Mouse (Mus musculus): ENCODE results near the gene Rfk. TPM values are rescaled to one million over a fixed set of nuclear protein-coding genes. Genes with fewer than 3 reads are reported as not detected.

Gene Rfk
- total and polyA plus RNA-seq, 3 experiments: 14.7 to 51.8 (median 34.2) TPM

DNA sequence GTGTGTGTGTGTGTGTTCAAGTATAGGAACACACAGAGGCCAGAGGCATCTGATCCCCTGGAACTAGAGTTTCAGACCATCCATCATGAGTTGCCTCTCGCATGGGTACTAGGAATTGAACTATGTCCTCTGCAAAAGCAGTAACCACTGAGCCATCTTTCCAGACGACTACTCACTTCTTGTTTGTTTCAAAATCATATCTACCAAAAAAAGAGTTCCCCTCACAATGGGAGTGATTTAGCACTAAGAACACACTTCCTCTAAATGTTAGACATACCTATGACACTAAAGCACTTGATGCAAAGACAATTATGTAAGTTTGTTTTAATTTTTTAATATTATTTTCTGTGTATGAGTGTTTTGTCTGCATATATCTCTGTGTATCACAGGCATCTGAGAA is 46.0 kb upstream of the Rfk start:
- Histone ChIP-seq H3K9ac (ENCODE audit: insufficient read depth, low read depth) (no peak overlapping the region), H3K36me3 (replicated peaks in 1 of 2; ENCODE audit: control insufficient read depth in 1 of 2, insufficient read depth in 1 of 2, low read length in 1 of 2) (peaks cover 0 to 20% of the 10 kb centered on the region in 2 experiments), H3K4me1 (ENCODE audit: control insufficient read depth in 1 of 2, insufficient read depth in 2 of 2) (peaks cover 0 to 6% of the 10 kb centered on the region in 2 experiments; a peak in 2 of 4 replicates), H3K27me3 (replicated peaks) (no peaks in the 10 kb centered on the region), H3K79me2 (replicated peaks; ENCODE audit: control insufficient read depth, extremely low read depth, insufficient read depth, poor library complexity, severe bottlenecking) (no peaks in the 10 kb centered on the region), H3K9me3 (replicated peaks; ENCODE audit: low read length) (no peaks in the 10 kb centered on the region), H3K4me3 (replicated peaks in 1 of 3; ENCODE audit: low read depth in 2 of 3, low read length in 2 of 3, poor library complexity in 1 of 3) (no peak overlapping the region), H3K4me2 (ENCODE audit: insufficient read depth, low read depth, poor library complexity, severe bottlenecking) (no peak overlapping the region), H3K27ac (ENCODE audit: insufficient read depth, low read depth) (no peak overlapping the region)
- dilution Hi-C loops (cut with MboI; ENCODE audit: extremely low pct_ligation_motif_present, extremely low pct_unique_long_range_greater_than_20kb, low sequenced_read_pairs) (no loop called here), in situ Hi-C loops (cut with MboI; ENCODE audit: low pct_ligation_motif_present, low pct_unique_long_range_greater_than_20kb, low sequenced_read_pairs) (no loop called here)
- DNase-seq (ENCODE audit: extremely low read depth): no peak
- TF ChIP-seq MYC (IDR thresholded peaks at IDR 0.05; ENCODE audit: low read depth, low read length) (no peak), PAX5 (IDR thresholded peaks at IDR 0.05; ENCODE audit: low read length) (no peak), EP300 (IDR thresholded peaks at IDR 0.05; ENCODE audit: low read length) (no peak), ZMIZ1 (IDR thresholded peaks at IDR 0.05; ENCODE audit: low read depth, low read length) (no peak), RAD21 (IDR thresholded peaks at IDR 0.05; ENCODE audit: low read depth, low read length) (no peak), MEF2A (IDR thresholded peaks at IDR 0.05; ENCODE audit: borderline replicate concordance, low read depth, low read length) (no peak), SMC3 (IDR thresholded peaks at IDR 0.05; ENCODE audit: low read depth, low read length) (no peak), ZC3H11A (IDR thresholded peaks at IDR 0.05; ENCODE audit: low read depth, low read length) (no peak), UBTF (IDR thresholded peaks at IDR 0.05; ENCODE audit: low read depth, low read length) (no peak), NELFE (IDR thresholded peaks at IDR 0.05; ENCODE audit: low read depth, low read length) (no peak), ELF1 (IDR thresholded peaks at IDR 0.05; ENCODE audit: low read depth, low read length) (no peak), HCFC1 (IDR thresholded peaks at IDR 0.05; ENCODE audit: low read depth, low read length) (no peak), USF1 (IDR thresholded peaks at IDR 0.05; ENCODE audit: low read depth, low read length) (no peak), JUND (conservative IDR thresholded peaks at IDR 0.05; ENCODE audit: low read depth, low read length) (no peak), TCF12 (IDR thresholded peaks at IDR 0.05; ENCODE audit: low read depth, low read length) (no peak), POLR2AphosphoS2 (IDR thresholded peaks at IDR 0.05; ENCODE audit: low read depth, low read length) (no peak)

DNA sequence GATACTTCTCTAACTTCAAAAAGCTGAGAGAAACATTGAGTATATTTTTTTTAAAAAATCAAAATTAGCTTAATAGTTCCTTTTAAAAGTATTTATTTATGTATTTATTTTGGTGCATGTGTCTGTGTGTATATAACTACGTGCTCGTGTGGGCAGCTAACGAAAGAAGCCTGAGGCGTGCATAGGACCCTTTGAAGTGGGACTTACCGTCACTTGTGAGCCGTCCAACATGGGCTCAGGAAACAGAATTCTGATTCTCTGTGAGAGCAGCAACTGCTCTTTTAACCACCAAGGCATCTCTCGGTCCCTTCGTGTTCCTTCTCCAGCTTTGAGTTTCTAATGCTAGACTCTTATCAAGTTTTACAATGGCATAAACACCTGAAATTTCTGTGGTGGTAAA is 40.1 kb upstream of the Rfk start:
- H3K9ac ChIP-seq (ENCODE audit: insufficient read depth, low read depth): no peak overlapping the region
- no peak overlapping the region for H3K4me2 ChIP-seq (ENCODE audit: insufficient read depth, low read depth, poor library complexity, severe bottlenecking)

More for the DNA sequence above, 40.1 kb upstream of the Rfk start:
- H3K4me3 ChIP-seq (replicated peaks in 1 of 3; ENCODE audit: low read depth in 2 of 3, low read length in 2 of 3, poor library complexity in 1 of 3): no peak overlapping the region
- no peaks in the 10 kb centered on the region for H3K9me3 ChIP-seq (replicated peaks; ENCODE audit: low read length)
- H3K36me3 ChIP-seq (replicated peaks in 1 of 2; ENCODE audit: control insufficient read depth in 1 of 2, insufficient read depth in 1 of 2, low read length in 1 of 2): peaks cover 0 to 19% of the 10 kb centered on the region in 2 experiments
- no peaks in the 10 kb centered on the region for H3K79me2 ChIP-seq (replicated peaks; ENCODE audit: control insufficient read depth, extremely low read depth, insufficient read depth, poor library complexity, severe bottlenecking)
- no peak for TF ChIP-seq ZKSCAN1 (IDR thresholded peaks at IDR 0.05; ENCODE audit: borderline replicate concordance, low read depth, low read length)
- TF ChIP-seq CTCF (conservative IDR thresholded peaks at IDR 0.05 in 1 of 2, IDR thresholded peaks at IDR 0.05 in 1 of 2; ENCODE audit: low read depth in 2 of 2, low read length in 2 of 2): no peak
- TF ChIP-seq USF2 (conservative IDR thresholded peaks at IDR 0.05; ENCODE audit: low read depth, low read length): no peak
- no peak for TF ChIP-seq ZNF384 (IDR thresholded peaks at IDR 0.05; ENCODE audit: low read depth, low read length)
- TF ChIP-seq MXI1 (IDR thresholded peaks at IDR 0.05; ENCODE audit: low read depth, low read length): no peak
- no peak for TF ChIP-seq MEF2A (IDR thresholded peaks at IDR 0.05; ENCODE audit: borderline replicate concordance, low read depth, low read length)
- TF ChIP-seq IRF4 (IDR thresholded peaks at IDR 0.05; ENCODE audit: low read depth, low read length): no peak
- no peak for TF ChIP-seq RCOR1 (conservative IDR thresholded peaks at IDR 0.05; ENCODE audit: low read depth, low read length)
- TF ChIP-seq MYC (IDR thresholded peaks at IDR 0.05; ENCODE audit: low read depth, low read length): no peak
- TF ChIP-seq ZMIZ1 (IDR thresholded peaks at IDR 0.05; ENCODE audit: low read depth, low read length): no peak
- no peak for TF ChIP-seq PAX5 (IDR thresholded peaks at IDR 0.05; ENCODE audit: low read length)
- no peak for TF ChIP-seq EP300 (IDR thresholded peaks at IDR 0.05; ENCODE audit: low read length)
- no peak for TF ChIP-seq ETS1 (conservative IDR thresholded peaks at IDR 0.05; ENCODE audit: low read depth, low read length)
- no peak for TF ChIP-seq RAD21 (IDR thresholded peaks at IDR 0.05; ENCODE audit: low read depth, low read length)
- TF ChIP-seq TCF12 (IDR thresholded peaks at IDR 0.05; ENCODE audit: low read depth, low read length): no peak
- no peak for TF ChIP-seq JUND (conservative IDR thresholded peaks at IDR 0.05; ENCODE audit: low read depth, low read length)
- H3K27ac ChIP-seq (ENCODE audit: insufficient read depth, low read depth): no peak overlapping the region
- peaks cover 0 to 32% of the 10 kb centered on the region in 2 experiments; a peak in 2 of 4 replicates for H3K4me1 ChIP-seq (ENCODE audit: control insufficient read depth in 1 of 2, insufficient read depth in 2 of 2)
- dilution Hi-C loops (cut with MboI; ENCODE audit: extremely low pct_ligation_motif_present, extremely low pct_unique_long_range_greater_than_20kb, low sequenced_read_pairs) (no loop called here), in situ Hi-C loops (cut with MboI; ENCODE audit: low pct_ligation_motif_present, low pct_unique_long_range_greater_than_20kb, low sequenced_read_pairs) (no loop called here)
- H3K27me3 ChIP-seq (replicated peaks): no peaks in the 10 kb centered on the region
- DNase-seq (ENCODE audit: extremely low read depth): no peak

Data from CH12.LX (cell line).